Mouse (Mus musculus) left cerebral cortex, postnatal 14 days (tissue): Measurements from ENCODE around the gene Bhlhe40. TPM values are rescaled to one million over a fixed set of nuclear protein-coding genes. Genes with fewer than 3 reads are reported as not detected.

Experiments used
- DNase-seq, 2 experiments: peaks; one replicate each; pipeline ENCODE4 v3.0.0; 2021 to 2022; ENCODE audit warnings: low spot score in 2 of 2, mixed read lengths in 1 of 2
- intact Hi-C: fragments of 180-260 bp; cut with DNase I; formaldehyde crosslinking; loops from one replicate; pipeline ENCODE4 v1.15.1; 2025
- total RNA-seq, 2 experiments: library from RNA; stranded (reverse); gene quantifications; 2 replicates each; pipeline ENCODE4 v1.2.3; 2021

Bhlhe40 gene
- total RNA-seq, 2 experiments from 2014 or later = 55.2 to 77.3 TPM

DNA sequence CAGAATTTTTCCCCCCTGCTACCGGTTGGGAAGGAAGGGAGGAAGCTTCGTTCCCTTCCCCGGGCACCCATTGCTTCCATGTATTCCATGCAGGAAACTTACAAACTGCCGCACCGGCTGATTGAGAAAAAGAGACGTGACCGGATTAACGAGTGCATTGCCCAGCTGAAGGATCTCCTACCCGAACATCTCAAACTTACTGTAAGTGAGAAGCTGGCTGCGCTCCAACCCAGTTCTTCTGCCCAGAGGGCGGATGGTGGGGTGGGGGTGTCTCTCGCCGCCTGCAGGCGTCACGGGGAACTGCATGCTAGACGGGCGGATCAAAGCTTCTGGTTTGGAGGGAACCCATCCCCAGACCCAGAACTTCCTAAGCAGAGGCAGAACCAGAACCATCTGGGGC, 983 bp downstream of the Bhlhe40 start:
- intact Hi-C loops = loop anchor here (1.0 to 5.0 kb wide), 4 partner anchors 47 to 235 kb away; no protein-coding TSS in a partner anchor
- peak; percentile 89 to 94 for DNase-seq

GRCm38 (mm10) chr6:108661890-108662289, 1.5 kb downstream of the Bhlhe40 start:
- intact Hi-C loops = loop anchor here (1.0 to 5.0 kb wide), 4 partner anchors 47 to 236 kb away; no protein-coding TSS in a partner anchor
- DNase-seq = no peak

GRCm38 (mm10) chr6:108662314-108663240, 2.1 kb downstream of the Bhlhe40 start:
- DNase-seq = no peak
- intact Hi-C loops = loop anchor here (5.0 kb wide), 2 partner anchors 90 to 160 kb away; no protein-coding TSS in a partner anchor

DNA sequence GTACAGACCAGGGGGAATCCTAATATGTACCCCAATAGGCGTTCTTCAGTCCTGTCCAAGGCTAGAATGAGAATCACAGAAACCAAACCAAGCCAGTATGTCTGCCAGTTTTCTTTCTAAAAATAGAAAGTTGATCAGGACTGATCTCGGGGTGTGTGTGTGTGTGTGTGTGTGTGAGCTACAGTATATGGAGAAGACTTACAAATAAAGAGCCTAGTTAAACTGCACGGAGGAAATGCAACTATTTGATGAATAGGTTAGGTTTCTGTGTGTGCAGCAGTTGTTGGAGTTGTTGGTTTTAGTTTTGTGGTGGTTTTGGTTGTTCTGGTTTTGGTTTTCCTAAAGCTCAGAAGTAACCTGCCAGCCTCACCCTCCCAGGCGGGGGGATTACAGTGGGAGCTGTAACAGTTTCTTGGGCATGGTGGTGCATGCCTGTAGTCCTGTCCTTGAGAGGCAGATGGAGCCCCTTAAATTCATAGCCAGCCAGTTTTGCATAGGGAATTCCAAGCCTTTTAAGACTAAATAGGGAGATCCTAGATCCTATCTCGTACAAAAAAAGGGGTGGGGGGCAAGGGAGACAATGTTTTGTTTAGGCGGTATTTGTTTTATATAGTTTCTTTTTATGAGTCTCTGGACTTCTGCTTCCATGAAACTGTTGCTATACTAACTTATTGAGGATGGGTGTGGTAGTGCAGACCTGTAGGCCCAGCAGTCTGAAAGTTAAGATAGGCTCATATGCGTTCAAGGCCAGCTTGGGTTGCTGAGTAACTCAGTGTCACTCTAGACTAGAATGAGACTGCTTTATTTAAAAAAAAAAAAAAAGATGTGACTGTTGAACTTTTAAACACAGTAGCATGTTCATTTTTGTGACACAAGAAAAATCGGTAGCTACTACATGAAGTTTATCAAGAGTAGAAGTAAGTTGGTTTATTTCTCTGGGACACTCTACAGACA, 3.1 kb downstream of the Bhlhe40 start:
- intact Hi-C loops = loop anchor here (5.0 kb wide), 2 partner anchors 91 to 161 kb away; no protein-coding TSS in a partner anchor
- DNase-seq = no peak

DNA sequence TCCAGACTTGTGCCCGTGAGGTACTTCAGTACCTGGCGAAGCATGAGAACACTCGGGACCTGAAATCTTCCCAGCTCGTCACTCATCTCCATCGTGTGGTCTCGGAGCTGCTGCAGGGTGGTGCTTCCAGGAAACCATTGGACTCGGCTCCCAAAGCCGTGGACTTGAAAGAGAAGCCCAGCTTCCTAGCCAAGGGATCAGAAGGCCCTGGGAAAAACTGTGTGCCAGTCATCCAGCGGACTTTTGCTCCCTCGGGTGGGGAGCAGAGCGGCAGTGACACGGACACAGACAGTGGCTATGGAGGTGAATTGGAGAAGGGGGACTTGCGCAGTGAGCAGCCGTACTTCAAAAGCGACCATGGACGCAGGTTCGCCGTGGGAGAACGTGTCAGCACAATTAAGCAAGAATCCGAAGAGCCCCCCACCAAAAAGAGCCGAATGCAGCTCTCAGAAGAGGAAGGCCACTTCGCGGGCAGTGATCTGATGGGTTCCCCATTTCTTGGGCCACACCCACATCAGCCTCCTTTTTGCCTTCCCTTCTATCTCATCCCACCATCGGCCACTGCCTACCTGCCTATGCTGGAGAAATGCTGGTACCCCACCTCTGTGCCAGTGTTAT, 4.2 kb downstream of the Bhlhe40 start:
- DNase-seq = no peak
- intact Hi-C loops = loop anchor here (5.0 kb wide), 2 partner anchors 92 to 162 kb away; no protein-coding TSS in a partner anchor

GRCm38 (mm10) chr6:108665587-108665986, 5.2 kb downstream of the Bhlhe40 start:
- intact Hi-C loops = no loop called here
- DNase-seq = no peak

DNA sequence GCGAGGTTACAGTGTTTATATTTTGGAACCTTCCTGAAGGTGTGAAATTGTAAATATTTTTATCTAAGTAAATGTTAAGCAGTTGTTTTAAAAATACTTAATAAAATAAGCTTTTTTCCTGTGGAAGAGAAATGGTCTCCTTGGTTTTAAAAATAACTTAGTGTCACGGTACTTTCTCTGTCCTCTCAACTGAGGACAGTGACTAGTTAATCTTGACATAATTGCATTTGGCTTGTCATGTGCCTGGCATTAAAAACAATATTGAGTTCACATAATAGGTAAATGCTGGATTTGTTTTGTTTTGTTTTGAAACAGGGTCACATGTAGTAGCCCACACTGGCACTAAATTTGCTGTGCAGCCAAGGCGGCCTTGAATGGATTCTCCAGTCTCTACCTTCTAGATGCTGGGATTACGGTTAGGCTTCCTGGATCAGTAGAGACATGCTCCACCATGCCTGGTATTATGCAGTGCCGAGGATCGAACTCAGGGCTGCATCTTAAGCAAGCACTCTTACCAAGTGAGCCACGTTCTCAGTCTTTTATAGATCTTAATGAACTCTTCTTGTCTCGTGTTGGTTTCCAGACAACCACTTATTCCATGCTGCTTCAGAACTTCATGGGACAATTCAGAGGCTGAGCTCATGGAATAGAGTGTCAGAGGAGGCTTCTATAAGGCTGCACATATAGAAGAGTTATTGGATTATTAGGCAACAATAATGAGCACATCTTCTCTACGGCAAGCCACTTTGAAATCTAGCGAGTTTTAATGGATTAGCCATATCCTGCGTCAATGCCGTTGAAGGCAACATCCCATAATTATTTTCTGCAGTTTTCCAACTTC, 6.4 kb downstream of the Bhlhe40 start:
- no peak for DNase-seq
- intact Hi-C loops = no loop called here

DNA sequence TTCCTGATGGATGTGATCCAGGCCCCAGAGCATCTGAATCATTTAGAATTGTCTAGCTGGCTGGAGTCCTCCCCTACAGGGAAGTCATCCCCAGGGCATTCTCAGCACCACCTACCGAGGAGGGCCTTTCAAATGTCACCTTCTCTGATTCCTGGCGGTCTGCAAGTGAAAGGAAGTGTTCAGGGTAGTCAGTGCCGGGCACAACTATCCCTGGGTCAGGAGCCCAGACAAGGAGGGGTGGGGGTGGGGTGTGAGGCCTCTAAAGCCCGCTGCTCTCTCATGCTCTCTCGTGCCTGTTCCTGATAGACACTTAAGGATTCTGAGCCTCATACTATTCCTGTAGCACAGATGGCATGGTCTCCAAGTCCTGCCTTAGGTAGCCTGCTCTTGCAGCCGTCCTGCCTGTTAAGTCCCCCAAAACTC, 7.2 kb downstream of the Bhlhe40 start:
- DNase-seq = no peak
- intact Hi-C loops = no loop called here

- peak; percentile 81 to 84 for DNase-seq
- intact Hi-C loops = no loop called here
These were observed 7.9 kb downstream of the Bhlhe40 start for GRCm38 (mm10) chr6:108668321-108668786.

- no peak for DNase-seq
- intact Hi-C loops = no loop called here
These were observed 9.8 kb downstream of the Bhlhe40 start for GRCm38 (mm10) chr6:108670276-108670675.

DNA sequence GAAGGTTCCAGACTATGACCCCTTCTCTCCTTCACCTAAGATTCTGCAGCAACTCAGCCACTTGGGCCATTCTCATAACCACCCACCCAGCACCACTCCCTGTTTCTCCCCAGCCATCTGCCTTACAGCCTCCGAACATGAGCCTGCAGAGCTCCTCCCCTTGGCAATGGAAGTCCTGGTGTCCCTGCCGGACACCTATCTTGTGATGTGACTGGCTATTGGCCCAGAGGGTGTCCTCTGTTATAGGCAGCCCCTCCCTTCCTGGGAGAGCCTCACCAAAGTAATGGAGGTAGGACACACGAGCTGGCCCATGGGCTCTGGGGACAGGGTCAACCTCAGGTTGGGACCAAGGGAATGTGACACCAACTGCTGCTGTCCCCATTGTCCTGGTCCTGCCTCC, 10.4 kb downstream of the Bhlhe40 start:
- no peak for DNase-seq
- intact Hi-C loops = no loop called here

GRCm38 (mm10) chr6:108672094-108672493, 11.7 kb downstream of the Bhlhe40 start:
- intact Hi-C loops = no loop called here
- no peak for DNase-seq

DNA sequence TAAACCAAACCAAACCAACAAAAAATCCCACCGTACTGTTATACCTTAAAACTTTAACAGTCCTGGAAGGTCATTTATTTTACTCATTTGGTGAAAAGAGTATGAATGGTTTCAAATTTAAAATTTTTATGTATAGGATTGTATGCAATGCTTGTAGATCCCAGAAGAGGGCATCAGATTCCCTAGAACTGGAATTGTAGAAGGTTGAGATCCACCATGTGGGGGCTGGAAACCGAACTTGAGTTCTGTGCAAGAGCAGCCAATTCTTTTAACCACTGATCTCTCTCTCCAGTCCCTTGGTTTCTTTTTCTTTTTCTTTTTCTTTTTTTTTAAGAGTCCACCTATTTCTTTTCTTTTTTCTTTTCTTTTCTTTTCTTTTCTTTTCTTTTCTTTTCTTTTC, 13.8 kb downstream of the Bhlhe40 start:
- intact Hi-C loops = no loop called here
- no peak for DNase-seq

DNA sequence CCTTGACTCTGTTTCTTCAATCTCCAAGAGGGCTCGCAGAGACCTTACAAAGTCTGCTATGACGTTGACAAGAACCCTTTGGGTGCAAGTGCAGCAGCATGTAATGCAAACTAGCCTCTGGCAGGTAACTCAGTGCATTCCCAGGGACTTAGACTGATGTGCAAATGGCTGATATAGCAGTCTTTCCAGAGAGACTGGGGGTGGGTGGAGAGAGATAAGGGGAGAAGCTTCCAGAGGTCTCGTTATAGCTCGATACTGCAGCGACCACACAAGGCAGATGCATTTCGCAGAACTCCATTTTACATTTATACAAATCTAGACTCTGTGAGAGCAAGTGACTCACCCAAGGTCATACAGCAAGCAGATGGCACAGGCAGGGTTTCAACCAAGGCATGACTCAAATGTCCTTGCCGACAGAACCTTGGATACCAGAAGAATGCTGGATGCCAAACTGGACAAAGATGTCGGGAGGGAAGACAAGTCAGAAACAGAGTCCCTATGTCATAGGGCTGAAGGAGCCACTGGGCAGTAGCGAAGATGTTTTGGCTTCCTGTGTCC, 16.4 kb downstream of the Bhlhe40 start:
- no peak for DNase-seq
- intact Hi-C loops = no loop called here

GRCm38 (mm10) chr6:108677697-108678096, 17.3 kb downstream of the Bhlhe40 start:
- intact Hi-C loops = no loop called here

DNA sequence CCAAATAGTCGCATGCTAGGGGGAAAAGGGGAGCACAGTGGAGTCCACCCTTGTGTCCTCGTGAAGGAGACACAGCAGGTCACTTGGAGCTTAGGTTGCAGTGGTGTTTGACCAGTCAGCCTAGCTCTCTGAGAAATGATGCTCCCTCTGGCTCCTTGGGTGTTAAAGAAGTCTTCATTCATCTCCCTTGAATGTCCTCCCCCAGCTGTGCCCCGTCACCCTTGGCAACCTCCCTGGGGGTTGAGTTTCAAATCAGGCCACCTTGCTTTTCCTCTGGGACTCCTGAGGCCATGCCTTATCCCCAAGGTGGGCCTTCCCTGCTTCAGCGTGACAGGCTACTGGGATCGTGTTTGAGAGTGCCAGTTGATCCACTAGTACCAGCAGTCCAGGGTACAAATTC, 17.8 kb downstream of the Bhlhe40 start:
- DNase-seq = no peak
- intact Hi-C loops = no loop called here

More at GRCm38 (mm10) chr6:108677697-108678096, 17.3 kb downstream of the Bhlhe40 start:
- DNase-seq = no peak

- intact Hi-C loops = no loop called here
- no peak for DNase-seq
These were observed 20.1 kb downstream of the Bhlhe40 start for GRCm38 (mm10) chr6:108680503-108680902.

- no peak for DNase-seq
- intact Hi-C loops = no loop called here
These were observed 20.7 kb downstream of the Bhlhe40 start for GRCm38 (mm10) chr6:108681084-108681483.
